Comparison of ENCODE assay signal across 8 mouse cellular contexts in genomic region chr7:97747787-97748497, GRCm38 (mm10). TPM values are rescaled to one million over a fixed set of nuclear protein-coding genes. Genes with fewer than 3 reads are reported as not detected.
DNase-seq lines count a peak whose midpoint lies in the region; ATAC-seq and TF ChIP-seq lines count a peak whose summit lies in the region.

No protein-coding gene starts in this region.

- POLR2A ChIA-PET in Patski (lab: Charles Lee), result interaction anchor here (1.3 kb wide), 1 partner anchor 371 kb away, joined by 3 read pairs; the partner anchor contains the start of gene Myo7a

- DNase-seq in Patski (ENCODE audit: low read depth, low spot score), result no peak
- peak; percentile 69 to 83 for DNase-seq in cerebellum, postnatal 4 days (ENCODE audit: low spot score in 2 of 2)
- peak; percentile 87 for DNase-seq in gastrocnemius, adult 18-20 months (ENCODE audit: low spot score)
- DNase-seq in left cerebral cortex, adult 11 months (ENCODE audit: low spot score), result peak; percentile 58
- DNase-seq in lung, postnatal 4 days, result peak; percentile 86 to 89
- peak; percentile 47 for DNase-seq in retina, postnatal 7 days (ENCODE audit: low read depth, low spot score)
- peak; percentile 66 for DNase-seq in urinary bladder, adult 2 months (ENCODE audit: low spot score)

- peak; percentile 39 for ATAC-seq in Patski
- ATAC-seq in hindbrain, embryonic 16.5 days, result peak; percentile 80

- no peak overlapping the region for H3K4me3 ChIP-seq in hindbrain, embryonic 16.5 days (ENCODE audit: low read length)

- no peak overlapping the region for H3K9ac ChIP-seq in hindbrain, embryonic 16.5 days (ENCODE audit: low read depth, low read length)

- H3K36me3 ChIP-seq in hindbrain, embryonic 16.5 days (ENCODE audit: control insufficient read depth, insufficient read depth, low read length), result no peaks in the 10 kb centered on the region

- no peaks in the 10 kb centered on the region for H3K4me1 ChIP-seq in hindbrain, embryonic 16.5 days (ENCODE audit: control insufficient read depth, insufficient read depth, low read depth, low read length)

- H3K27me3 ChIP-seq in Patski, result no peaks in the 10 kb centered on the region
- no peaks in the 10 kb centered on the region for H3K27me3 ChIP-seq in hindbrain, embryonic 16.5 days (replicated peaks; ENCODE audit: control insufficient read depth, insufficient read depth, low read length)

- peak; percentile 94 for TF ChIP-seq CTCF in Patski (IDR thresholded peaks at IDR 0.05)

- in situ Hi-C loops in Patski (cut with MboI; ENCODE audit: low pct_unique_long_range_greater_than_20kb), result loop anchor here (10.0 kb wide), 1 partner anchor 367 kb away; the partner anchor contains the start of gene Myo7a

- CTCF ChIA-PET in Patski (lab: Charles Lee), result interaction anchor here (0.8 to 1.8 kb wide), 8 partner anchors 20 to 239 kb away, joined by 3 to 6 read pairs (median 3); no protein-coding TSS in a partner anchor

- 25% methylated on average over 28 of the region's 28 CpGs for WGBS in hindbrain, embryonic 16.5 days

- no peak overlapping the region for H3K27ac ChIP-seq in hindbrain, embryonic 16.5 days (ENCODE audit: low read depth, low read length)

- no peaks in the 10 kb centered on the region for H3K9me3 ChIP-seq in hindbrain, embryonic 16.5 days (ENCODE audit: control insufficient read depth, low read length)

- H3K4me2 ChIP-seq in hindbrain, embryonic 16.5 days (ENCODE audit: low read length), result peak overlapping the region; percentile 38

RNA-seq across cellular contexts. Expression of gene Aqp11, which starts 9.9 kb away (rescaled TPM):
- polyA plus RNA-seq in Patski (2021), result 0.35 TPM
- under 1 TPM; 0.38 to 0.59 TPM for total RNA-seq in gastrocnemius, adult 18-20 months (2021)
- polyA plus RNA-seq in hindbrain, embryonic 16.5 days (2015; fragmentation: Nextera tagmentation; extraction: Ambion mirVana), result 23.2 and 24.5 TPM in 2 replicates
- polyA plus RNA-seq in urinary bladder, adult 2 months (2012; rRNA removed), result 3.0 and 3.9 TPM in 2 replicates

RNA-seq across cellular contexts. Expression of gene Pak1, which starts 40.4 kb away (rescaled TPM):
- polyA plus RNA-seq in Patski (2021), result 14.1 TPM
- 10 to 100 TPM; 19.2 to 26.1 TPM for total RNA-seq in gastrocnemius, adult 18-20 months (2021)
- 131 and 138 TPM in 2 replicates for polyA plus RNA-seq in hindbrain, embryonic 16.5 days (2015; fragmentation: Nextera tagmentation; extraction: Ambion mirVana)
- 14.6 and 19.2 TPM in 2 replicates for polyA plus RNA-seq in urinary bladder, adult 2 months (2012; rRNA removed)

RNA-seq across cellular contexts. Expression of gene Clns1a, which starts 51.5 kb away (rescaled TPM):
- 82.0 TPM for polyA plus RNA-seq in Patski (2021)
- 10 to 100 TPM; 28.2 to 30.6 TPM for total RNA-seq in gastrocnemius, adult 18-20 months (2021)
- 184 TPM in 2 replicates for polyA plus RNA-seq in hindbrain, embryonic 16.5 days (2015; fragmentation: Nextera tagmentation; extraction: Ambion mirVana)
- polyA plus RNA-seq in urinary bladder, adult 2 months (2012; rRNA removed), result 47.7 and 55.6 TPM in 2 replicates
